Mouse (Mus musculus) liver, embryonic 18 days (tissue): ENCODE measurements around the gene Vps4b. TPM values are rescaled to one million over a fixed set of nuclear protein-coding genes. Genes with fewer than 3 reads are reported as not detected.

Experiments
- polyA plus RNA-seq: library from polyadenylated mRNA; depleted of rRNA; stranded (reverse); fragments of >200 nt; gene quantifications from 2 replicates; pipeline ENCODE4 v1.2.3, GENCODE M21; 2012; rRNA removed

Vps4b gene
- polyA plus RNA-seq, result 12.2 and 13.6 TPM in 2 replicates

GRCm38 (mm10) chr1:106796542-106796924 is at the start of gene Vps4b:
Vps4b (minus strand) TSS chr1:106796728.

GRCm38 (mm10) chr1:106759572-106760435 is 36.7 kb downstream of the Vps4b start, which contains the start of gene Kdsr:
Kdsr (minus strand) TSS chr1:106759727.

Other genes starting within 250 kb of the Vps4b start
- 0.35 and 0.40 TPM in 2 replicates for gene Bcl2, start 82.5 kb downstream of the Vps4b start, polyA plus RNA-seq
- gene Kdsr, start 37.0 kb downstream of the Vps4b start, polyA plus RNA-seq, result 2.5 and 2.6 TPM in 2 replicates
- 0.01 TPM in 2 replicates for gene Serpinb5, start 64.4 kb upstream of the Vps4b start, polyA plus RNA-seq
- not detected in 2 replicates for gene Serpinb12, start 137.7 kb upstream of the Vps4b start, polyA plus RNA-seq
- not detected in 2 replicates for gene Serpinb13, start 184.3 kb upstream of the Vps4b start, polyA plus RNA-seq